Mouse (Mus musculus): ENCODE measurements around the gene Olfr284. TPM values are rescaled to one million over a fixed set of nuclear protein-coding genes. Genes with fewer than 3 reads are reported as not detected.

The Olfr284 gene
- polyA plus RNA-seq (2021; fragmentation: Nextera tagmentation): not detected in 2 replicates
- long read RNA-seq, experiment 1: 0 reads
- long read RNA-seq, experiment 2: 0 reads

DNA sequence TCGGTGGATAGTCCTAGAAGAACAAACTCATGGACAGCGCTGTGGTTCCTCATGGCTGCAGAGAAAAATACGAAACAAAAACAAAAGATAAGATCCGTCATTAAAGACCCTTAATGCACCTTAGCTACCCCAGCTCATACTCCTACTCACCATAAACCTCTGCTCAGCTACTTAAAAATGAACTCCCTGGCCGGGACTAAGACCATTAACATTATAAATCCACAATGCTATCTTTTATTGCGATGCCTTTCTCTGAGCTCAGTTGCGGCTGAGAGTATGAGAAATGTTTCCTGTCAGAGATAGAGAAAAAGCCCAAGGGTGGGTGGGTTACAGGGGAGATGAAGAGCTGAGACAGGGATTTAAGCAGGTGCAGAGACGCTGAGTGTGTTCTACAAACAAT lies at the start of gene Olfr284:
Gene Olfr284 (minus strand): TSS at position 101 of the 400 bp plus-strand sequence.

DNA sequence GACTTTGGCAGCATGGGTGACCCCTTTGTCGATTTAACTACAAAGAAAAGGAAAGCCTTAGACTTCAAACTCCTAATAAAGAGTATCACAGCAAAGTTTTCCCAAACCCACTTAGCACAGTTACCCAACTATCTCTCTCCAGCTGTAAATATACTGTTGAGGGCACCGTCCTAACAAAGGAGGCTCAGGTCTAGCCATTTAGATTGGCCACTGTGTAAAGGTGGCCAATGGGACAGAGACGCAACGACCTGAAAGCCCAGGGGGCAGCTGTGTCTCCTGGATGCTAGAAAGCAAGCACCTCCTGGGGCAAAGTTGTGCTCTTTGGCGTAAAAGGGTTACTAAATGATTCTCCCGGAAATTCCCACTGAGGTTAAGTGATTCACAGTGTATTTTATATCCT lies 40.1 kb upstream of the Olfr284 start, which contains the start of gene Olfr283:
Gene Olfr283 (minus strand): TSS at position 101 of the 400 bp plus-strand sequence.

DNA sequence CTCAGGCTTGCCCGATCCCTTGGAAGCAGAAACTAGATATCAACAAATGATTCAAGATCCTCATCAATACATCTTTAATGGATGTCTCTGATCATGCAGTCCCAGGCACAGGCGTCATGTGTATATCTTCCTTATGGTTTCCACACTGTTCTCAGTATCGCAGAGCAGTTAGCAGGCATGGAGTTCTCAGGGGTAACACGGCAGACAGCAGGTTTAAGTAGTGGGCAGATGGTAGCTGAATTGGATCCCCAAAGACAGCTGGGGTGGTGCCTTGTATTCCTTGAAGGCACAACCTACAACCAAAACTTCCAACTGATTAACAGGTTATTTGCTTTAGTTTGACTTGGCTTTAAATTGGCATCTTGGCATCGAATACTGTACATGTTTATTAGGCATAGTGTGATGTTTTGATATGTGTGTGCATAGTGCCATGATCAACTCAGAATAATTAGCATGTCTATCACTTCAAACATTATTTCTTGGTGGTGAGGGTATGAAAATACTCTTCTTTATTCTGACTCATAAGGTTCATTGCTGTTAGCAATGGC lies 23.5 kb downstream of the Olfr284 start, which contains the start of gene Olfr285:
Gene Olfr285 (minus strand): TSS at position 177 of the 548 bp plus-strand sequence.

DNA sequence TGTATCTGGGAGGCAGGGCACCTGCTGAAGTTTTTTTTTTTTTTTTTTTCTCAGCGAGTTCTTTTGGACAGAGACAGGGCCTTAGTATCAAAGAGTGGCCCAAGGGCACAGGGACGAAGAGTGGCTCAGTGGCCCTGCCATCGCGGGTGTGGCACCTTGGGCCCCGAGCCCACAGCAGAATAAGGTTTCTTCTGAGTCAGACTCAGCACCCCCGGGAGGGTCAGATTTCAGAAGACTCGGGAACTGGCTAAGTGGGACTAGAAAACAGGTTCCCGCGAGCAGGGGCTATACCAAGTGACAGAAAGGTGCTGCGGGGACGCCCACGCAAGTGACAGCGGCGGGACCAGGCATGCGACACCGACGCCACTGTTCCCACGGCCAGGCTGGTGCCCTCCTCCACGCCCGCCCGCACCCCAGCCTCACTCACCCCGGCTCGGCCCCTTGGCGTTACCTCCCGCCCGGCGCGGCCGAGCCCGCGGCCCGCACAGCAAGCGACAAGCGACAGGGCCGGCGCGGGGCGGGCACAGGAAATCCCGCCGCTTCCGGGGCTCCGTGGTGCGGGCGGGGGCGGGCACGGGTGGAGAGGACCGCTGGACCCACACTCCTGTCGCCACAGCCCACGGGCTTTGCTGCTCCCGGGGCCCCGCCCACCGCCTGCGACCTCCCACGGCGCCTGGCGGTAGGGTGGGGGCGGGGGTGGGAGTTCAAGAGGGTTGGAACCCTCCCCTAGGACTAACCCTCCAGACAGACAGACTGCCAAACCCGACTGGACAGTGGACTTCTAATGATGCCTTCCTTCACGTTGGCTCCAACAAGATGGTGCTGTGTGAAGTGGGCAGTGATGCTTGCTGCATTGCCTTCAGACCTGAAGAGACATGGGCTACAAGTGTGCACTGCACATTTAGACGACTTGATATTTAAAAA lies 44.9 kb downstream of the Olfr284 start, which contains the start of gene Zfp641:
Gene Zfp641 (minus strand): TSS at position 534 of the 924 bp plus-strand sequence.

Other genes with a start within 250 kb of the Olfr284 start
- gene Pfkm, start 248.4 kb downstream of the Olfr284 start, polyA plus RNA-seq (2021; fragmentation: Nextera tagmentation): 126 TPM in 2 replicates
- gene Senp1, start 247.2 kb downstream of the Olfr284 start, polyA plus RNA-seq (2021; fragmentation: Nextera tagmentation): 2.2 and 2.3 TPM in 2 replicates
- 90.2 and 96.8 TPM in 2 replicates for gene Asb8, start 175.4 kb downstream of the Olfr284 start, polyA plus RNA-seq (2021; fragmentation: Nextera tagmentation)
- gene Ccdc184, start 173.8 kb downstream of the Olfr284 start, polyA plus RNA-seq (2021; fragmentation: Nextera tagmentation): 5.5 and 7.1 TPM in 2 replicates
- not detected in 2 replicates for gene Olfr288, start 145.4 kb downstream of the Olfr284 start, polyA plus RNA-seq (2021; fragmentation: Nextera tagmentation)
- 0.21 and 0.29 TPM in 2 replicates for gene Gm44579, start 120.0 kb downstream of the Olfr284 start, polyA plus RNA-seq (2021; fragmentation: Nextera tagmentation)
- gene Olfr287, start 119.9 kb downstream of the Olfr284 start, polyA plus RNA-seq (2021; fragmentation: Nextera tagmentation): 5.0 TPM in 2 replicates
- not detected in 2 replicates for gene Olfr286, start 106.5 kb downstream of the Olfr284 start, polyA plus RNA-seq (2021; fragmentation: Nextera tagmentation)
- gene H1fnt, start 83.7 kb downstream of the Olfr284 start, polyA plus RNA-seq (2021; fragmentation: Nextera tagmentation): not detected in 2 replicates
- 2.2 and 2.5 TPM in 2 replicates for gene Zfp641, start 44.8 kb downstream of the Olfr284 start, polyA plus RNA-seq (2021; fragmentation: Nextera tagmentation)
- not detected in 2 replicates for gene Olfr285, start 23.6 kb downstream of the Olfr284 start, polyA plus RNA-seq (2021; fragmentation: Nextera tagmentation)
- gene Olfr283, start 40.0 kb upstream of the Olfr284 start, polyA plus RNA-seq (2021; fragmentation: Nextera tagmentation): not detected in 2 replicates
- not detected in 2 replicates for gene Olfr282, start 90.2 kb upstream of the Olfr284 start, polyA plus RNA-seq (2021; fragmentation: Nextera tagmentation)
- gene Olfr281, start 111.6 kb upstream of the Olfr284 start, polyA plus RNA-seq (2021; fragmentation: Nextera tagmentation): not detected in 2 replicates
- gene OR5BS1P, start 128.9 kb upstream of the Olfr284 start, polyA plus RNA-seq (2021; fragmentation: Nextera tagmentation): not detected in 2 replicates
- not detected in 2 replicates for gene Lalba, start 141.7 kb upstream of the Olfr284 start, polyA plus RNA-seq (2021; fragmentation: Nextera tagmentation)
- gene Olfr279, start 151.4 kb upstream of the Olfr284 start, polyA plus RNA-seq (2021; fragmentation: Nextera tagmentation): not detected in 2 replicates
- gene Kansl2, start 193.3 kb upstream of the Olfr284 start, polyA plus RNA-seq (2021; fragmentation: Nextera tagmentation): 40.8 and 44.3 TPM in 2 replicates
- 21.9 and 24.8 TPM in 2 replicates for gene Ccnt1, start 229.9 kb upstream of the Olfr284 start, polyA plus RNA-seq (2021; fragmentation: Nextera tagmentation)
- 0.30 TPM in 1 of 2 replicates, not detected in the other for gene 4930415O20Rik, start 230.0 kb upstream of the Olfr284 start, polyA plus RNA-seq (2021; fragmentation: Nextera tagmentation)